Mouse (Mus musculus): ENCODE data around the gene Arid1a. TPM values are rescaled to one million over a fixed set of nuclear protein-coding genes. Genes with fewer than 3 reads are reported as not detected.

Arid1a gene
- polyA plus RNA-seq, 1 experiment from 2014 or later = 45.6 TPM

- Histone ChIP-seq H3K9ac (replicated peaks; ENCODE audit: low read depth, low read length) (peak overlapping the region; percentile 92), H3K4me1 (ENCODE audit: control insufficient read depth, insufficient read depth, low read length) (peaks cover 14% of the 10 kb centered on the region), H3K4me3 (ENCODE audit: low read depth, low read length) (peak overlapping the region; percentile 84), H3K27me3 (ENCODE audit: control insufficient read depth, insufficient read depth, low read length) (no peaks in the 10 kb centered on the region), H3K36me3 (ENCODE audit: control insufficient read depth, insufficient read depth, low read length) (no peaks in the 10 kb centered on the region), H3K9me3 (ENCODE audit: control insufficient read depth, low read length) (no peaks in the 10 kb centered on the region), H3K4me2 (ENCODE audit: low read depth, low read length) (peak overlapping the region; percentile 75), H3K27ac (ENCODE audit: low read depth, low read length) (peak overlapping the region; percentile 80)
- peak; percentile 79 for ATAC-seq (ENCODE audit: low read depth)
- WGBS = under 1% methylated on average over 54 of the region's 69 CpGs
Measured at GRCm38 (mm10) chr4:133632483-133633327, 123.9 kb downstream of the Arid1a start.

GRCm38 (mm10) chr4:133631769-133632411 is 124.7 kb downstream of the Arid1a start:
- H3K9me3 ChIP-seq (ENCODE audit: control insufficient read depth, low read length) = no peaks in the 10 kb centered on the region
- no peak overlapping the region for H3K27ac ChIP-seq (ENCODE audit: low read depth, low read length)
- peak overlapping the region; percentile 84 for H3K4me3 ChIP-seq (ENCODE audit: low read depth, low read length)
- ATAC-seq (ENCODE audit: low read depth) = no peak
- peaks cover 14% of the 10 kb centered on the region for H3K4me1 ChIP-seq (ENCODE audit: control insufficient read depth, insufficient read depth, low read length)
- H3K4me2 ChIP-seq (ENCODE audit: low read depth, low read length) = peak overlapping the region; percentile 75
- H3K36me3 ChIP-seq (ENCODE audit: control insufficient read depth, insufficient read depth, low read length) = peaks cover 2% of the 10 kb centered on the region
- WGBS = 34% methylated on average over 9 of the region's 9 CpGs
- peak overlapping the region; percentile 92 for H3K9ac ChIP-seq (replicated peaks; ENCODE audit: low read depth, low read length)
- H3K27me3 ChIP-seq (ENCODE audit: control insufficient read depth, insufficient read depth, low read length) = no peaks in the 10 kb centered on the region

GRCm38 (mm10) chr4:133631071-133631768 is 125.3 kb downstream of the Arid1a start:
- Histone ChIP-seq H3K4me1 (ENCODE audit: control insufficient read depth, insufficient read depth, low read length) (peaks cover 14% of the 10 kb centered on the region), H3K4me2 (ENCODE audit: low read depth, low read length) (peak overlapping the region; percentile 75; the same call in 1 of the 2 replicates), H3K36me3 (ENCODE audit: control insufficient read depth, insufficient read depth, low read length) (peaks cover 6% of the 10 kb centered on the region), H3K27me3 (ENCODE audit: control insufficient read depth, insufficient read depth, low read length) (no peaks in the 10 kb centered on the region), H3K9ac (replicated peaks; ENCODE audit: low read depth, low read length) (no peak overlapping the region), H3K9me3 (ENCODE audit: control insufficient read depth, low read length) (no peaks in the 10 kb centered on the region), H3K4me3 (ENCODE audit: low read depth, low read length) (no peak overlapping the region), H3K27ac (ENCODE audit: low read depth, low read length) (no peak overlapping the region)
- no peak for ATAC-seq (ENCODE audit: low read depth)
- 90% methylated on average over 14 of the region's 14 CpGs for WGBS

GRCm38 (mm10) chr4:133630326-133630920 is 126.1 kb downstream of the Arid1a start:
- H3K4me3 ChIP-seq (ENCODE audit: low read depth, low read length) = no peak overlapping the region
- H3K4me2 ChIP-seq (ENCODE audit: low read depth, low read length) = no peak overlapping the region
- H3K4me1 ChIP-seq (ENCODE audit: control insufficient read depth, insufficient read depth, low read length) = peaks cover 14% of the 10 kb centered on the region
- H3K36me3 ChIP-seq (ENCODE audit: control insufficient read depth, insufficient read depth, low read length) = peaks cover 6% of the 10 kb centered on the region
- H3K27me3 ChIP-seq (ENCODE audit: control insufficient read depth, insufficient read depth, low read length) = no peaks in the 10 kb centered on the region
- H3K9ac ChIP-seq (replicated peaks; ENCODE audit: low read depth, low read length) = no peak overlapping the region
- H3K27ac ChIP-seq (ENCODE audit: low read depth, low read length) = no peak overlapping the region
- H3K9me3 ChIP-seq (ENCODE audit: control insufficient read depth, low read length) = no peaks in the 10 kb centered on the region
- ATAC-seq (ENCODE audit: low read depth) = no peak
- 91% methylated on average over 8 of the region's 8 CpGs for WGBS

- no peak for ATAC-seq (ENCODE audit: low read depth)
Measured at GRCm38 (mm10) chr4:133629191-133629590, 127.4 kb downstream of the Arid1a start.

More at GRCm38 (mm10) chr4:133629191-133629590, 127.4 kb downstream of the Arid1a start:
- 77% methylated on average over 7 of the region's 7 CpGs for WGBS
- Histone ChIP-seq H3K27me3 (ENCODE audit: control insufficient read depth, insufficient read depth, low read length) (no peaks in the 10 kb centered on the region), H3K27ac (ENCODE audit: low read depth, low read length) (no peak overlapping the region), H3K36me3 (ENCODE audit: control insufficient read depth, insufficient read depth, low read length) (peaks cover 13% of the 10 kb centered on the region), H3K4me3 (ENCODE audit: low read depth, low read length) (no peak overlapping the region), H3K4me1 (ENCODE audit: control insufficient read depth, insufficient read depth, low read length) (peaks cover 14% of the 10 kb centered on the region), H3K9me3 (ENCODE audit: control insufficient read depth, low read length) (no peaks in the 10 kb centered on the region), H3K4me2 (ENCODE audit: low read depth, low read length) (no peak overlapping the region), H3K9ac (replicated peaks; ENCODE audit: low read depth, low read length) (no peak overlapping the region)

Small RNA genes within 50 kb of the gene (microRNA-seq; reads per million reads assigned to microRNA genes)
- gene Mir7227 = not detected

Other genes starting within 250 kb of the Arid1a start
- 0.20 and 0.58 TPM in 2 replicates for gene Kdf1, start 237.8 kb downstream of the Arid1a start, polyA plus RNA-seq (2014; fragmentation: Nextera tagmentation; extraction: Ambion mirVana)
- gene Nudc, start 210.8 kb downstream of the Arid1a start, polyA plus RNA-seq (2014; fragmentation: Nextera tagmentation; extraction: Ambion mirVana) = 180 and 192 TPM in 2 replicates
- not detected in 2 replicates for gene Nr0b2, start 203.4 kb downstream of the Arid1a start, polyA plus RNA-seq (2014; fragmentation: Nextera tagmentation; extraction: Ambion mirVana)
- 6.4 and 6.7 TPM in 2 replicates for gene Gpatch3, start 182.0 kb downstream of the Arid1a start, polyA plus RNA-seq (2014; fragmentation: Nextera tagmentation; extraction: Ambion mirVana)
- gene Gpn2, start 172.4 kb downstream of the Arid1a start, polyA plus RNA-seq (2014; fragmentation: Nextera tagmentation; extraction: Ambion mirVana) = 17.0 and 18.8 TPM in 2 replicates
- 1.4 TPM in 2 replicates for gene Sfn, start 154.6 kb downstream of the Arid1a start, polyA plus RNA-seq (2014; fragmentation: Nextera tagmentation; extraction: Ambion mirVana)
- gene Zdhhc18, start 106.6 kb downstream of the Arid1a start, polyA plus RNA-seq (2014; fragmentation: Nextera tagmentation; extraction: Ambion mirVana) = 4.3 and 6.1 TPM in 2 replicates
- 10.9 and 13.0 TPM in 2 replicates for gene Pigv, start 84.1 kb downstream of the Arid1a start, polyA plus RNA-seq (2014; fragmentation: Nextera tagmentation; extraction: Ambion mirVana)
- 22.4 and 24.1 TPM in 2 replicates for gene Rps6ka1, start 131.0 kb upstream of the Arid1a start, polyA plus RNA-seq (2014; fragmentation: Nextera tagmentation; extraction: Ambion mirVana)
- 1,100 and 1,186 TPM in 2 replicates for gene Hmgn2, start 211.9 kb upstream of the Arid1a start, polyA plus RNA-seq (2014; fragmentation: Nextera tagmentation; extraction: Ambion mirVana)
- 48.8 and 48.9 TPM in 2 replicates for gene Dhdds, start 244.1 kb upstream of the Arid1a start, polyA plus RNA-seq (2014; fragmentation: Nextera tagmentation; extraction: Ambion mirVana)